Mouse (Mus musculus): ENCODE data around the gene Cldn3.
"Not testable (repeated sequence)": the region's sequence is repeated elsewhere in the genome, so short reads cannot be mapped to it uniquely, and the experiment has no call there.

- not testable (repeated sequence) for TF ChIP-seq CTCF (IDR thresholded peaks at IDR 0.05; ENCODE audit: borderline replicate concordance, control insufficient read depth, extremely low read depth, insufficient read depth, low read length, poor library complexity); POLR2A (IDR thresholded peaks at IDR 0.05; ENCODE audit: control insufficient read depth, extremely low read depth, insufficient read depth, low read length, poor library complexity)
Observed at GRCm38 (mm10) chr5:134939554-134939953, 46.5 kb upstream of the Cldn3 start.

All from thymus, adult 2 months (tissue).